Mouse (Mus musculus): Measurements from ENCODE around the gene Apof.

- no peak for TF ChIP-seq POLR2A (IDR thresholded peaks at IDR 0.05; ENCODE audit: low read depth, low read length)
- TF ChIP-seq NRF1 (IDR thresholded peaks at IDR 0.05; ENCODE audit: low read depth, low read length), result no peak
- TF ChIP-seq ZC3H11A (IDR thresholded peaks at IDR 0.05; ENCODE audit: low read depth, low read length), result no peak
- TF ChIP-seq CTCF (conservative IDR thresholded peaks at IDR 0.05 in 1 of 2, IDR thresholded peaks at IDR 0.05 in 1 of 2; ENCODE audit: low read depth in 2 of 2, low read length in 2 of 2), result no peak
- no peak for TF ChIP-seq GABPA (IDR thresholded peaks at IDR 0.05; ENCODE audit: insufficient replicate concordance, low read depth, low read length)
- TF ChIP-seq EP300 (IDR thresholded peaks at IDR 0.05; ENCODE audit: low read length), result no peak; the same call in 1 of the 2 replicates
- TF ChIP-seq ZKSCAN1 (IDR thresholded peaks at IDR 0.05; ENCODE audit: borderline replicate concordance, low read depth, low read length), result no peak
- TF ChIP-seq UBTF (IDR thresholded peaks at IDR 0.05; ENCODE audit: low read depth, low read length), result no peak
- no peak for TF ChIP-seq MXI1 (IDR thresholded peaks at IDR 0.05; ENCODE audit: low read depth, low read length)
- no peak for TF ChIP-seq ZNF384 (IDR thresholded peaks at IDR 0.05; ENCODE audit: low read depth, low read length)
Measured at GRCm38 (mm10) chr10:128310177-128310576, 41.7 kb downstream of the Apof start.
